Mouse (Mus musculus) cerebellum, postnatal 14 days (tissue): ENCODE measurements at regions not wholly inside any gene's neighbourhood (a gene's known extent, or its start where the extent isn't known, plus 50 kb on each side); places are given as distances from the start of the nearest gene placed in this dataset.

Experiments used
- DNase-seq, 2 experiments: peaks; one replicate each; pipeline ENCODE4 v3.0.0; 2021; ENCODE audit warnings: mixed read lengths in 2 of 2

DNA sequence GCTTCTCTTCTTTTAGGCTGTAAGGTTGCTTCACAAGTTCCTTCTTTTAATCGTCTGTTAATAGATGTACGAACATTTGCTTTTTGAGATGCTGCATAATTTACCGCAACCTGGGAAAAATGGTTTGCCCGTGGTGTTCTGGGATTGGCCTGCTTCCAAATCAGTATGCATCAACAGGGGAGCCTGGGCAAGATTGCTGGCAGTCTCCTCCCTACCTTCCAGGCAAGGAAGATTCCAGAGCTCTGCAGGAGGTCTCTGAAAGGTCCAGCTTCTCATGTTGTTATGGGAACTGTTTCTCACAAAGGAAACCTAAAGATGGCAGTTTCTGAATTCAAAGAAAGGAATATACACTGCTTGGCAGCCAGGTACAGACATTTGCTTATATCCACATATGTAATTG lies 799.6 kb downstream of the Nr2f2 start:
- peak; percentile 25 to 50 for DNase-seq

DNA sequence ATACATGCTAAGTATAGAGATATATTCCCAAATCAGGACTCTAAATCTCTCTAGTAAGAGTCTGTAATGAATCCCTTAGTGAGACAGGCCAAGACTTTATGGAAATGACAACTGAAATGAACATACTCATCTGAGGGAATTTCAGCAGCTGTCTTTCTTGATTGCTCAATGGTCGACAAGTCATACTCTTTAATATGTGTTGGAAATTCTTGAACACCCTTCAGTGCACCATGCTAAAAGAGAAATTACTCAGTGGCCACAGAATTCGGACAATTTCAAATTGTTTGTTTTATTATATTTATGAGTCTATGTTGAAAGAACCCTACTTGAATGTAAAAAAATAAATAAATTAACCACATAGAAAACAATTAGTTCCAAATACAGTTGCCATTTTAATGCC lies 802.1 kb downstream of the Nr2f2 start:
- no peak for DNase-seq

DNA sequence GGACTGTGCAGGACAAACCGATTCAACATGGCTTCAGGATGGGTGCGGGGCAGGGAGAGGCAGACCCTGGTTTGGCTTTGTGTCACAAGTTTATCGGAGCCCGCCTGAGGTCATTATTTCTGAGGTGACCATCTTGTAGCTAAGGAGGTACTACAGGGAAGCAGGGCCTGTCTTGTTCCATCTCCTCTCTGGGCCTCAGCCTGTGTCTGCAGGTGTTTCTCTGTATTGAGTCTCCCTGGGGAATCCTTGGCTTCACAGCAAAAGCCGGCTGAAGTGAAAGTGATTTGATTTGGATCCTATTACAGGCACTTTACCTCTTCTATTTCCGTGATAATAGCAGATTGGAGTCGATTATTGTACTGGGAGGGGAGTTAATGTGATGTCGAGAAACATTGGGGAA lies 805.7 kb upstream of the Arrdc4 start:
- DNase-seq: no peak

DNA sequence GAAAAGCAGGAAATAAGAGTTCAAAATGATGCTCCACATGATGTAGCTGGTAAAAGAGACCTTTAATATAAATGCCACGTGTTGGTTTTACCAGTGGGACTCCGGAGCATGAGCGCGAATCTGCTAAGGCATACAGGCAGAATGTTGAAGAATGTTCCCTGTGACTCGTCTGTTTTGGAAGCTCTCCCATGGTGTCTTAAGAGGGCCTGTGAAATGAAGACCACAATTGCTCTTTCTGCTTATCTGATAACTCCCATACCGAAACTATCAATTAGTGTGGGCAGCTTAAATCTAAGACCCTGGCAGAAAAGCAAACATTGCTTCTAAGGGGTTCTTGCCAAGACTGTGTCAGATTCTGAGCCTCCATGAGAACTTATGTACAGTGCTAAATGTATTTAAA lies 804.9 kb upstream of the Arrdc4 start:
- DNase-seq: no peak

DNA sequence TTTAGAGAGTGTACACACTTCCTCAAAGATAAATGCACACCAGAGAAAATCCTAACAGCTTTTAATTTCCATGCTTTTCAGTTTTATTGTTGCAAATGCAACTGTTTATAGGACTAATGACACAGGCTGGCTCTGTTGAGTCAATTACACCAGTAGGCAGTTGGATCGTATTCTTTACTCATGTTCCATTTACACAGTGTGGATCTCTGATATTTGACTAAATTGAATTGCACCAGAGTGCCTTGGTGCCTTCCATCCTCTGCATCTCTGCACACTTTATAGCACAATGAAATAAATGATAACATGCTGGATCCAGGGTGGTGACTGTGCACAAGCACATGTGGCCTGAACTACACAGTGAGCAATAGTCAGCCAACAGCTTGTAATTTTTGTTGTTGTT lies 787.0 kb upstream of the Arrdc4 start:
- no peak for DNase-seq

DNA sequence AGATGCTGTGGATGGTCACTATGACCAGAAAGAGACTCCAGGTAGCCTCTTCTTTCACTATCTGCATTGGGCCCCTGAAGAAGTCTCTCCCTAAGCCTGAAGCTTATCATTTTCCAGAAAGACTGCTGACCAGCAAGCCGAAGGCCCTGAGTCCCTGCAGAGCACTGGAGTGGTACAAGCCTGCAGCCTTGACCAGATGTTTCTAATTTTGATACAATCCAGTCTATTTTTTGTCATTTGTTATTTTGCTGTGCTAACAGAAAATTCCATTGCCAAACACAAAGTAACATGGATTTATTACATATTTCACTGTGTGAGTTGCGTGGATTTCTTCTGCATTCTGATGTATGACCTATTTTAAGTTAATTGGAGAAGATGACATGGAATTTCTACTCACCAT lies 764.9 kb upstream of the Arrdc4 start:
- DNase-seq: no peak

DNA sequence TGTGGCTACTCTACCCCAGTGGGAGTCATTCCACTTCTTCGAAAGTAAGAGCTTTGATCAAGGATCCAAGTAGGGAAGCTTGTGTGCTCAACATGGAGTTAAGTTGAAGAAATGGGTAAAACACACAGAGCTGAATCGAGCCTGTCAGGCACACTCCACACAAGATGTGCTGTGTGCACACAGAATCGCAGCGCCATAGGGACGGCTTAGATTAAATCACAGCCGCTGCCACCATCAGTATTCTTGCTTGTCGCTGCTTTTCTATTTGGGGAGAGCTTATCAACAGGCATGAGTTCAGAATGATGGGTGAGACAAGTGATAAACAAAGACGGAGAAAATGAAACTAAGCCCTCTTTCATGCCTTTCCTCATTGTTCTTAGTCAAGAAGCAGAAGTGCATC lies 761.3 kb upstream of the Arrdc4 start:
- no peak for DNase-seq

DNA sequence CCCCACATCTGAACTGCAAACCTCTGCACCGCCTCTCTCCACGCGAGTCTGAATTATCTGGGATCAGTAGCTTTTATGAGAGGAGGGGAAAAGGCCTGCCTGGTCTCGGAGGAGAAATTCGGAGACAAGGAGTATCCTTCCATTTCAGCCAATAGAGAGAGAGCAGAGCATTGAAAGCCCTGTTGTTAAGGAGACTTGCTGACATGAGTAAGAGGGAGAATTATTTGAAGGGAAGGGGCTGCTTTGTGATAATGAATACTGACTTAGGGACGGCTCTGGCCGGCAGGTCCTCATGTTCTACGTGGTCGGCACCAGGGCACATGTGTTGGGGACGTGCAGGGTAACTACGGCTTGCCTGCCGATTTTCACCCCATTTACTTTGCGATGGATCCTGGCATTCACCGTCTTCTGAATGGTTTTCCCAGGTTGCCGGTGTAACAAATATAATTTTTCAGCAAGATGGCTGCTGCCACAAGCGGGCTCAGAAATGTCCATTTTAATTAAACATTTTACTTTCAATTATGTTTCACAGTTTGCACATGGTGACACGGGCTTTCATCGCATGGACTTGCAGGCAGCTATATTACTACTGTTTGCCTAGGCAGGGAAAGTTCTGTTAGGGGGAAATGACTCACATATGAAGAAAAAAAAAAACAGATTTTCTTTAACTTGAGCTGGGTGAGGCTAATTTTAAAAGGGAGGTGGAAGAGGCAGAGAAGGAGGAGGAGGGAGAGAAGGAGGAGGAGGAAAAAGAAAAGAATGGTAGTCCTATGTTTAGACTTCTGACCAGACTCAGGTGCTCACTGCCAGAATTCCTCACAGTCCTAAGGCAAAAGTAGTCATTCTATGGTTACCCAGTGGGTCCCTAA lies 744.3 kb upstream of the Arrdc4 start:
- DNase-seq: no peak

DNA sequence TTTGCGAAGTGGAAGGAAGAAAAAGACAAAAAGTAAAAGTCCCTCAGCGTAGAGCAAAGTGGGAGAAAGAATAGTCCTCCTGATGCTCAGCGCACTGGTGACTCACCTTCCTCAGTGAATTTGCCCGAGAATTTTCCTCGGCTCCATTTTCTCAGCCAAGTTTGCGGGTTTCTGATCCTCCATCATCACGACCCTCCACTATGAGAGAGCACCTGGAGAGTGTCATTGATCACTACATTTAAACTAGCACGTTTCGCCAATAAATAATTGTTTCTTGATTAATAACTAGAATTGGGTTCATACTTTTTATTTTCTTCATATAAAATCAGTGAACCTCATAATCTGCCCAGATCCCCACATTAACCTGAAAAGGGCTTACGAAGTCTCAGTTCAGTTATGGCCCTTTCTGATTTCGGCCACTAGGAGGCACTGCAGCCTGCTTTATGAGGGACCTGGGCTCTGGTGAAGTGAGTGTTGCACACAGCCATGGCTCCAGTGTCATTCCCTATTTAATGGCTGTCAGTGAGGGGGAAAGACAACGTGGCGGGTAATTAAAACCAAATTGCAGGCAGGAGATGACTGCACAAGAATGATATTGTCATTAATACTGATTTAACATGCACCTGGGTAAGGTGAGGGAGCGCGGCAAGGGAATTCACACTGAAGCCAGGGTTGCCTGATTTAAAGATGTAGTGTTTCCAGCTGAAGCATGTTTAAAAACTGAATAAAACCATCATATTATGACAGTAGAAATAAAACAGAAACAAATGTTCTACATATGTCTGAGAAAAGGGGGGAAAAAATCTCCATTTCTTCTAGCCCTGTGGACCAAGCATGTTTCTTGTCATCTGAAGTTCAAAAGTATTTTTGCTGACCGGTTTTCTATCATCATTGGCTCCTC lies 741.8 kb upstream of the Arrdc4 start:
- DNase-seq: peak; percentile 84 to 88

DNA sequence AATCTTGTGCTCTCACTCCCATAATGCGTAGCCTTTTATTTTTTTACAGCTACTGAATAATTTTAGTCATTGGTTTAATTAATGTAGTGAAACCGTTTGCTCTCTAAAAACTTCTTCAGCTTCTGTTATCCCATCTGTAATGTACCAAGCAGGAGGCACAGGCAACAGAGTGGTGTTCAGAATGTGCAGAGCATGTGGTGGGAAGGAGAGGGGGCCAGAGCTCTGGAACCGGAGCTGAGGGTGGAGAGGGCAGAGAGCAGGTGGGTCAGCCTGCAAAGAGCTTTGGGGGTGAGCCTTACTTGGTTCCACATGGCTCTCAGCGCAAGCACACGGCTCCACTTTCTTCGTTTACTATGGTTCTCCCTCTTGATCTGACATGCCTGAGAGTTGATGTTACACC lies 739.6 kb upstream of the Arrdc4 start:
- DNase-seq: no peak

DNA sequence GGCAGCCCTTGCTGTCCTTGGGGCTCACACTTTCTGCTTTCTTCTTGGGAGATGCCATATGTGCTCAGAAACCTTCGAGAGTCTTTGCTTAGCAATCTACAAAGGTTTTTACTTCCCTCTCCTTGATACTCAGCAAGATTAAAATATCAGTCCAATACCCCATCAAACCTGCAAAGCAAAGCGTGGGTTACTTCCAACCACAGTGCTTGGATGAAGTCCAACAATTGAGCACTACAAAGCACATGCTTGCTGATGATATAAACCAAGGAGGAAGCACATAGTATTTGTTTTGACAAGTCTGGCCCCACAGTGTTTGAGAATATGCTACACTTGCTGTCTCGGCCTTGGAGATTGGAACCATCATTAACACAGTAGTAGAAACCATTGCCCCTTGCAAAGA lies 738.1 kb upstream of the Arrdc4 start:
- DNase-seq: no peak

DNA sequence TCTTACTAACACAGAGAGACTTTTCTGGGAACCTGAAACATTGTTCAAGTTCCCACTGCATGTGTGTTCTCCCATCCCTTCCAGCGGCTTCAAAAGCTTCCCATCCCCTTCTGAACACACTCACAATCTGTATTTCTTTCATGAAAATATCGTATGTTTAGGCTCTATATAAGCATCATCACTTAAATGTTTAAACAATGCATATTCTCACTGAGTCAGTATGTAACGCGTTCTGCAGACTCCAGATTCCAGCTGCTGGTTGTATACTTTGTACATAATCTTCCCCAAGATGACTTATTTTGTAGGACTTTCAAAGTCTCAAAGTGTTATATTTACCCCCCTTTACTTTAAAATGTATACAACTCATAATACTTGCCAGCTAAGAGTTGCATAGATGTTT lies 735.5 kb upstream of the Arrdc4 start:
- DNase-seq: no peak
